Mouse (Mus musculus) CH12.LX (cell line): ENCODE data around the gene Myh13. TPM values are rescaled to one million over a fixed set of nuclear protein-coding genes. Genes with fewer than 3 reads are reported as not detected.

Experiments
- DNase-seq: peaks from one replicate; pipeline ENCODE4 v3.0.0-alpha.2; 2013; ENCODE audit errors: extremely low read depth
- H3K27ac ChIP-seq: 2 replicates; pipeline ENCODE4 v1.5.1; 2012; ENCODE audit warnings: low read depth, mild to moderate bottlenecking, control low read depth, moderate library complexity; ENCODE audit not compliant: insufficient read depth
- H3K27me3 ChIP-seq: replicated peaks from 2 replicates; pipeline ENCODE3; 2012; ENCODE audit warnings: inconsistent platforms
- H3K36me3 ChIP-seq, 2 experiments: replicated peaks in 1 of 2; 2 replicates each; pipeline versions ENCODE3 to v1.6.1; 2012; ENCODE audit warnings: inconsistent platforms in 1 of 2, low read length in 1 of 2, mild to moderate bottlenecking in 1 of 2, mixed read lengths in 1 of 2, moderate library complexity in 1 of 2; ENCODE audit not compliant: control insufficient read depth in 1 of 2, insufficient read depth in 1 of 2
- H3K4me1 ChIP-seq, 2 experiments: 2 replicates each; pipeline ENCODE4 v1.6.1; 2012; ENCODE audit warnings: inconsistent platforms in 1 of 2, moderate library complexity in 1 of 2; ENCODE audit not compliant: insufficient read depth in 2 of 2, control insufficient read depth in 1 of 2
- H3K4me2 ChIP-seq: 2 replicates; pipeline ENCODE4 v1.6.1; 2012; ENCODE audit warnings: low read depth, mild to moderate bottlenecking, control low read depth; ENCODE audit not compliant: poor library complexity, insufficient read depth, severe bottlenecking
- H3K4me3 ChIP-seq, 3 experiments: fragments of 150-350 bp in 1 of 3; sonication (generic) in 1 of 3; replicated peaks in 1 of 3; 2 replicates each; pipeline versions ENCODE3 to v1.5.1; 2011 to 2012; ENCODE audit warnings: low read depth in 2 of 3, low read length in 2 of 3, mild to moderate bottlenecking in 2 of 3, moderate library complexity in 2 of 3, control low read depth in 1 of 3, improper control_type of control experiment in 1 of 3, inconsistent platforms in 1 of 3, mixed read lengths in 1 of 3; ENCODE audit not compliant: poor library complexity in 1 of 3
- H3K79me2 ChIP-seq: replicated peaks from 2 replicates; pipeline ENCODE4 v1.6.1; 2012; ENCODE audit warnings: mild to moderate bottlenecking, moderate library complexity; ENCODE audit not compliant: control insufficient read depth, poor library complexity, insufficient read depth, severe bottlenecking; ENCODE audit errors: extremely low read depth
- H3K9ac ChIP-seq: 2 replicates; pipeline ENCODE4 v1.6.1; 2012; ENCODE audit warnings: low read depth, mild to moderate bottlenecking, control low read depth, moderate library complexity; ENCODE audit not compliant: insufficient read depth
- H3K9me3 ChIP-seq: replicated peaks from 2 replicates; pipeline ENCODE3; 2012; ENCODE audit warnings: low read length, inconsistent platforms, mixed read lengths
- BHLHE40 ChIP-seq: IDR thresholded peaks from 2 replicates; pipeline ENCODE4 v1.6.1; 2011; ENCODE audit warnings: mild to moderate bottlenecking, low read depth, low read length, improper control_type of control experiment
- CTCF ChIP-seq, 2 experiments: IDR thresholded peaks in 1 of 2; conservative IDR thresholded peaks in 1 of 2; 2 replicates each; pipeline ENCODE4 v1.5.1; 2011 to 2012; ENCODE audit warnings: low read depth in 2 of 2, low read length in 2 of 2, improper control_type of control experiment in 1 of 2, inconsistent platforms in 1 of 2, mild to moderate bottlenecking in 1 of 2, moderate library complexity in 1 of 2
- ETS1 ChIP-seq: conservative IDR thresholded peaks from 2 replicates; pipeline ENCODE4 v1.6.1; 2012; ENCODE audit warnings: low read depth, mild to moderate bottlenecking, inconsistent platforms, low read length, improper control_type of control experiment, moderate library complexity
- GABPA ChIP-seq: IDR thresholded peaks from 2 replicates; pipeline ENCODE4 v1.6.1; 2012; ENCODE audit warnings: low read depth, low read length, improper control_type of control experiment, inconsistent platforms; ENCODE audit not compliant: insufficient replicate concordance
- HCFC1 ChIP-seq: IDR thresholded peaks from 2 replicates; pipeline ENCODE4 v1.6.1; 2012; ENCODE audit warnings: low read depth, mild to moderate bottlenecking, inconsistent platforms, low read length, improper control_type of control experiment
- IRF4 ChIP-seq: IDR thresholded peaks from 2 replicates; pipeline ENCODE4 v1.6.1; 2014; ENCODE audit warnings: low read depth, mild to moderate bottlenecking, inconsistent platforms, low read length, improper control_type of control experiment
- MAFK ChIP-seq: IDR thresholded peaks from 2 replicates; pipeline ENCODE4 v1.6.1; 2011; ENCODE audit warnings: low read length, improper control_type of control experiment; ENCODE audit not compliant: insufficient replicate concordance
- MAZ ChIP-seq: IDR thresholded peaks from 2 replicates; pipeline ENCODE4 v1.6.1; 2012; ENCODE audit warnings: low read depth, mild to moderate bottlenecking, inconsistent platforms, low read length, improper control_type of control experiment, moderate library complexity
- MEF2A ChIP-seq: IDR thresholded peaks from 2 replicates; pipeline ENCODE4 v1.6.1; 2014; ENCODE audit warnings: low read depth, mild to moderate bottlenecking, inconsistent platforms, low read length, improper control_type of control experiment, borderline replicate concordance
- MYC ChIP-seq: IDR thresholded peaks from 2 replicates; pipeline ENCODE4 v1.6.1; 2011; ENCODE audit warnings: low read depth, mild to moderate bottlenecking, improper control_type of control experiment, low read length
- NELFE ChIP-seq: IDR thresholded peaks from 2 replicates; pipeline ENCODE4 v1.6.1; 2011; ENCODE audit warnings: low read depth, low read length, improper control_type of control experiment
- RAD21 ChIP-seq: IDR thresholded peaks from 2 replicates; pipeline ENCODE4 v1.6.1; 2011; ENCODE audit warnings: low read depth, mild to moderate bottlenecking, low read length, improper control_type of control experiment, moderate library complexity
- SIN3A ChIP-seq: IDR thresholded peaks from 2 replicates; pipeline ENCODE4 v1.6.1; 2012; ENCODE audit warnings: low read length, improper control_type of control experiment, inconsistent platforms
- SMC3 ChIP-seq: IDR thresholded peaks from 2 replicates; pipeline ENCODE4 v1.6.1; 2011; ENCODE audit warnings: low read depth, low read length, improper control_type of control experiment
- TBP ChIP-seq: conservative IDR thresholded peaks from 2 replicates; pipeline ENCODE4 v1.6.1; 2011; ENCODE audit warnings: low read depth, low read length, improper control_type of control experiment
- TCF12 ChIP-seq: IDR thresholded peaks from 2 replicates; pipeline ENCODE4 v1.6.1; 2014; ENCODE audit warnings: low read depth, mild to moderate bottlenecking, inconsistent platforms, low read length, improper control_type of control experiment
- UBTF ChIP-seq: IDR thresholded peaks from 2 replicates; pipeline ENCODE4 v1.6.1; 2012; ENCODE audit warnings: low read depth, mild to moderate bottlenecking, inconsistent platforms, low read length, improper control_type of control experiment, moderate library complexity
- ZC3H11A ChIP-seq: IDR thresholded peaks from 2 replicates; pipeline ENCODE4 v1.6.1; 2012; ENCODE audit warnings: low read depth, mild to moderate bottlenecking, inconsistent platforms, low read length, improper control_type of control experiment
- ZMIZ1 ChIP-seq: IDR thresholded peaks from 2 replicates; pipeline ENCODE4 v1.6.1; 2012; ENCODE audit warnings: low read depth, mild to moderate bottlenecking, inconsistent platforms, low read length, improper control_type of control experiment
- dilution Hi-C: fragments of 300-500 bp; cut with MboI; formaldehyde crosslinking; loops from 2 replicates; pipeline ENCODE4 v1.14.3; 2020; ENCODE audit warnings: low sequenced_read_pairs; ENCODE audit not compliant: extremely low pct_unique_long_range_greater_than_20kb, extremely low pct_ligation_motif_present
- in situ Hi-C: fragments of 300-500 bp; cut with MboI; formaldehyde crosslinking; loops from 3 replicates; pipeline ENCODE4 v1.14.3; 2019; ENCODE audit warnings: low sequenced_read_pairs, low pct_ligation_motif_present, low pct_unique_long_range_greater_than_20kb, mixed read lengths
- polyA plus RNA-seq: library from polyadenylated mRNA; unstranded; fragments of >175 nt; gene quantifications from 2 replicates; pipeline ENCODE4 v1.2.1, GENCODE M21; 2012; ENCODE audit warnings: low read depth; ENCODE audit not compliant: insufficient read length
- total RNA-seq, 2 experiments: library from RNA; depleted of rRNA; stranded (reverse); fragments of 300-350 nt in 1 of 2; fragments of >200 nt in 1 of 2; gene quantifications; 2 replicates each; pipeline ENCODE4 v1.2.3; 2012 to 2014

Myh13 gene
- total and polyA plus RNA-seq, 3 experiments: 1.1 to 2.4 (median 2.1) TPM

DNA sequence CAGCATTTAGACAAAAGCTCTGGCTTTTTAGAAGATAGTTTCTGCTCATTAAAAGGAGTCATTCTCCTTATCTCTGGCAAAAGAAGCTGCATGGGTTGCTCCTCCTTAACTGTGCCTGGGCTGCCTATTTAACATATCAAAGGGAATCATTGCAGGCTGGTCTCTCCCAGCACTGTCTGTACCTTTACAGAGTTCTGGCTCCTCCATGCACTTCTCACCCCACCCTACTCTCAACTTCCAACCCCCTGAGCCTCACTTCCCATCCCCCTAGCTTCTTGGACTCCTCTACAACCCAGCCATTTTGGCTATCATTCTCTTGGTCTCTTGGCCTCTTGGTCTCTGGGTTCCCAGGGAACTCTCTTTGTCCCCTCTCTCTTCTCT, 24.4 kb downstream of the Myh13 start:
- Histone ChIP-seq H3K4me2 (no peak overlapping the region), H3K27ac (no peak overlapping the region), H3K9ac (no peak overlapping the region), H3K9me3 (no peaks in the 10 kb centered on the region), H3K4me3 (no peak overlapping the region), H3K4me1 (peaks cover 0 to 6% of the 10 kb centered on the region in 2 experiments; a peak in 1 of 4 replicates), H3K36me3 (no peaks in the 10 kb centered on the region), H3K79me2 (no peaks in the 10 kb centered on the region)
- dilution Hi-C loops: no loop called here
- in situ Hi-C loops: loop anchor here (10.0 to 25.0 kb wide), 2 partner anchors 321 to 434 kb away; partner anchors contain the start of genes Pirt and Tmem220
- no peak for DNase-seq
- TF ChIP-seq UBTF (no peak), ZMIZ1 (no peak), TBP (no peak), HCFC1 (no peak)
- TF ChIP-seq, all 38 proteins: peak for 0
- H3K27me3 ChIP-seq: no peaks in the 10 kb centered on the region

DNA sequence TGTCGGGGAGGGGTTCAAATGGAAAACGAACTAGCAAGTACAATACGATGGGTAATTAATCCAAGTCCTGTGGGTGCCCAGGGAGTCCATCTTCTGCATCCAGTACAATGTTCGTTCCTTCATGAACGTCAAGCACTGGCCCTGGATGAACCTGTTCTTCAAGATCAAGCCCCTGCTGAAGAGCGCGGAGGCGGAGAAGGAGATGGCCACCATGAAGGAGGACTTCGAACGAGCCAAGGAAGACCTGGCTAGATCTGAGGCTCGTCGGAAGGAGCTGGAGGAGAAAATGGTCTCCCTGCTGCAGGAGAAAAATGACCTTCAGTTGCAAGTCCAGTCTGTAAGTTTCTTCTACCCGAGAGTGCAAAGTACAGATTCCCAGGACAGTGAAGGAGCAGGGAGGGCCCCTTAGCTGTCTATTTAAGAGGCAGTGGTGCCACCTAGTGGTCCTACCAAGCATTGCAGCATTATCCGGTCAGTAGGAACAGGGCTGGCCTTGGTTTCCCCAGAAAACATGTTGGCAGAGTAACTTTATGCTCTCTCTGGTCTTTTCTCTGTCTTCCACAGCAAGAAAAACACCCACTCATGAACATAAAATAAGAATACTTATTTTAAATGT, 28.8 kb downstream of the Myh13 start:
- H3K4me1 ChIP-seq: no peaks in the 10 kb centered on the region
- H3K9ac ChIP-seq: no peak overlapping the region
- no peaks in the 10 kb centered on the region for H3K9me3 ChIP-seq
- H3K79me2 ChIP-seq: no peaks in the 10 kb centered on the region
- H3K4me2 ChIP-seq: no peak overlapping the region
- H3K27me3 ChIP-seq: no peaks in the 10 kb centered on the region
- TF ChIP-seq MAFK: no peak
- TF ChIP-seq NELFE: peak; percentile 40; the same call in 1 of the 2 replicates
- no peak for TF ChIP-seq GABPA
- no peak for TF ChIP-seq SIN3A
- peak; percentile 100 for TF ChIP-seq RAD21
- no peak for TF ChIP-seq ETS1
- TF ChIP-seq SMC3: peak; percentile 99
- TF ChIP-seq TCF12: peak; percentile 41; the same call in 1 of the 2 replicates
- TF ChIP-seq MYC: peak; percentile 60; the same call in 1 of the 2 replicates
- TF ChIP-seq CTCF (conservative IDR thresholded peaks at IDR 0.05 in 1 of 2, IDR thresholded peaks at IDR 0.05 in 1 of 2; ENCODE audit: low read depth in 2 of 2, low read length in 2 of 2): peak; percentile 98 to 99
- no peak for TF ChIP-seq MAZ
- TF ChIP-seq BHLHE40: 0 out of 2 replicates have a peak, but pooled peaks have one; percentile 14
- TF ChIP-seq MEF2A: no peak
- TF ChIP-seq ZC3H11A: peak; percentile 95
- TF ChIP-seq IRF4: peak; percentile 64; the same call in 1 of the 2 replicates
- peak; percentile 85 for DNase-seq
- H3K36me3 ChIP-seq: no peaks in the 10 kb centered on the region
- H3K4me3 ChIP-seq: no peak overlapping the region
- in situ Hi-C loops (loop anchor here (5.0 kb wide), 2 partner anchors 98 to 238 kb away; no protein-coding TSS in a partner anchor), dilution Hi-C loops (no loop called here)
- no peak overlapping the region for H3K27ac ChIP-seq
